ENCODE assay signal across 9 mouse cellular contexts in the genomic region with DNA sequence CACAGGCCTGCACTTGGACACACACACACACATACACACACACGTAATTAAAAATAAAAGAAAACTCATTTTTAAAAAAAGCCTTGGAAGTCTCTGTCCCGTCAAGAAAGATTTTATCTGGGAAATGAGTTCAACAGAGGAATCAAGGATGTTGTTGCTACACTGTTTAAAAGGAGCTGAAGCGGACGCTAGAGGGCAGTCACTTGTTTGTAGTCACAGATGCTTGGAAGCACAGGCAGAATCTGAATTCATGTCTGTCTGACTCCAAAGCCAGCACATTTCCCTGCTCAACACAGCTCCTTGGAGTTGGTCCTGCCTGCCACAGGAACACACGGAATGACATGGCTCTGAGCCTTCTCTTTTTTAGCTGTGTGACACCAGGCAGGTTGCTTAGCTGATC. TPM values are rescaled to one million over a fixed set of nuclear protein-coding genes. Genes with fewer than 3 reads are reported as not detected.
DNase-seq lines count a peak whose midpoint lies in the region; ATAC-seq and TF ChIP-seq lines count a peak whose summit lies in the region.
"Had no signal": no experiment of that assay in that cellular context is flagged by ENCODE, and none has a peak within 500 bp of the region (broad histone marks: within the 10 kb centered on the region; RNA-seq: fewer than 3 reads in every experiment).

No protein-coding gene starts in this region.

- in situ Hi-C loops in CH12.LX (cut with MboI; ENCODE audit: low pct_ligation_motif_present, low pct_unique_long_range_greater_than_20kb, low sequenced_read_pairs) = loop anchor here (5.0 kb wide), 1 partner anchor 36 kb away; no protein-coding TSS in a partner anchor

- H3K9me3 ChIP-seq in forebrain, embryonic 14.5 days (replicated peaks; ENCODE audit: control insufficient read depth, low read length) = no peaks in the 10 kb centered on the region
- H3K9me3 ChIP-seq in forebrain, embryonic 12.5 days = no peaks in the 10 kb centered on the region
- no peaks in the 10 kb centered on the region for H3K9me3 ChIP-seq in limb, embryonic 14.5 days (ENCODE audit: control insufficient read depth, low read length)
- no peaks in the 10 kb centered on the region for H3K9me3 ChIP-seq in limb, embryonic 10.5 days (replicated peaks)
- peaks cover 3% of the 10 kb centered on the region for H3K9me3 ChIP-seq in CH12.LX (replicated peaks; ENCODE audit: low read length)
- no peaks in the 10 kb centered on the region for H3K9me3 ChIP-seq in heart, embryonic 10.5 days
- H3K9me3 ChIP-seq: embryonic facial prominence, embryonic 12.5 days had no signal

- no peaks in the 10 kb centered on the region for H3K27me3 ChIP-seq in forebrain, embryonic 14.5 days (replicated peaks; ENCODE audit: control insufficient read depth, insufficient read depth, low read length)
- H3K27me3 ChIP-seq in forebrain, embryonic 12.5 days = no peaks in the 10 kb centered on the region; the same call in 1 of the 2 replicates
- no peaks in the 10 kb centered on the region for H3K27me3 ChIP-seq in limb, embryonic 14.5 days (ENCODE audit: control insufficient read depth, insufficient read depth, low read length)
- H3K27me3 ChIP-seq in limb, embryonic 10.5 days (ENCODE audit: low read depth, poor library complexity, severe bottlenecking) = no peaks in the 10 kb centered on the region
- peaks cover 84% of the 10 kb centered on the region for H3K27me3 ChIP-seq in CH12.LX (replicated peaks)
- peaks cover 55% of the 10 kb centered on the region for H3K27me3 ChIP-seq in heart, embryonic 10.5 days (ENCODE audit: insufficient read depth, poor library complexity, severe bottlenecking)
- H3K27me3 ChIP-seq: embryonic facial prominence, embryonic 12.5 days had no signal

- no peak for TF ChIP-seq EP300 in CH12.LX (IDR thresholded peaks at IDR 0.05; ENCODE audit: low read length)

- dilution Hi-C loops in CH12.LX (cut with MboI; ENCODE audit: extremely low pct_ligation_motif_present, extremely low pct_unique_long_range_greater_than_20kb, low sequenced_read_pairs) = no loop called here

- TF ChIP-seq POLR2A in limb, embryonic 14.5 days (IDR thresholded peaks at IDR 0.05; ENCODE audit: borderline replicate concordance, extremely low read depth, insufficient read depth, insufficient read length) = no peak
- no peak for TF ChIP-seq POLR2A in CH12.LX (IDR thresholded peaks at IDR 0.05; ENCODE audit: low read depth, low read length)

- H3K4me1 ChIP-seq in forebrain, embryonic 14.5 days (ENCODE audit: control insufficient read depth, insufficient read depth, low read length) = no peaks in the 10 kb centered on the region
- no peaks in the 10 kb centered on the region for H3K4me1 ChIP-seq in forebrain, embryonic 12.5 days
- H3K4me1 ChIP-seq in limb, embryonic 14.5 days (ENCODE audit: control insufficient read depth, insufficient read depth, low read length) = no peaks in the 10 kb centered on the region
- peaks cover 3% of the 10 kb centered on the region; the same call in 1 of the 2 replicates for H3K4me1 ChIP-seq in limb, embryonic 10.5 days
- 0 out of 4 replicates have a peak, but pooled peaks cover 0 to 3% of the 10 kb centered on the region in 2 experiments for H3K4me1 ChIP-seq in CH12.LX (ENCODE audit: control insufficient read depth in 1 of 2, insufficient read depth in 2 of 2)
- H3K4me1 ChIP-seq in heart, embryonic 10.5 days = no peaks in the 10 kb centered on the region
- H3K4me1 ChIP-seq: embryonic facial prominence, embryonic 12.5 days had no signal

- H3K9ac ChIP-seq in forebrain, embryonic 14.5 days (ENCODE audit: low read length) = no peak overlapping the region
- no peak overlapping the region for H3K9ac ChIP-seq in forebrain, embryonic 12.5 days
- no peak overlapping the region for H3K9ac ChIP-seq in limb, embryonic 14.5 days (ENCODE audit: low read depth, low read length, severe bottlenecking)
- H3K9ac ChIP-seq in CH12.LX (ENCODE audit: insufficient read depth, low read depth) = no peak overlapping the region
- H3K9ac ChIP-seq: embryonic facial prominence, embryonic 12.5 days had no signal

- TF ChIP-seq CTCF in CH12.LX (conservative IDR thresholded peaks at IDR 0.05 in 1 of 2, IDR thresholded peaks at IDR 0.05 in 1 of 2; ENCODE audit: low read depth in 2 of 2, low read length in 2 of 2) = peak; percentile 6 to 66; a peak in 2 of 4 replicates

- no peak overlapping the region for H3K27ac ChIP-seq in forebrain, embryonic 14.5 days (ENCODE audit: low read depth, low read length)
- no peak overlapping the region for H3K27ac ChIP-seq in forebrain, embryonic 12.5 days
- no peak overlapping the region for H3K27ac ChIP-seq in limb, embryonic 14.5 days (replicated peaks; ENCODE audit: low read depth, low read length)
- no peak overlapping the region for H3K27ac ChIP-seq in limb, embryonic 10.5 days
- no peak overlapping the region for H3K27ac ChIP-seq in CH12.LX (ENCODE audit: insufficient read depth, low read depth)
- H3K27ac ChIP-seq in heart, embryonic 10.5 days = no peak overlapping the region
- H3K27ac ChIP-seq: embryonic facial prominence, embryonic 12.5 days had no signal

- no peaks in the 10 kb centered on the region for H3K36me3 ChIP-seq in forebrain, embryonic 14.5 days (ENCODE audit: control insufficient read depth, insufficient read depth, low read length)
- H3K36me3 ChIP-seq in forebrain, embryonic 12.5 days (replicated peaks) = no peaks in the 10 kb centered on the region
- H3K36me3 ChIP-seq in limb, embryonic 14.5 days (ENCODE audit: control insufficient read depth, insufficient read depth, low read length) = no peaks in the 10 kb centered on the region
- no peaks in the 10 kb centered on the region for H3K36me3 ChIP-seq in limb, embryonic 10.5 days
- no peaks in the 10 kb centered on the region for H3K36me3 ChIP-seq in CH12.LX (replicated peaks in 1 of 2; ENCODE audit: control insufficient read depth in 1 of 2, insufficient read depth in 1 of 2, low read length in 1 of 2)
- H3K36me3 ChIP-seq in heart, embryonic 10.5 days = no peaks in the 10 kb centered on the region
- H3K36me3 ChIP-seq: embryonic facial prominence, embryonic 12.5 days had no signal

- no peak overlapping the region for H3K4me3 ChIP-seq in forebrain, embryonic 14.5 days (ENCODE audit: low read depth, low read length)
- no peak overlapping the region for H3K4me3 ChIP-seq in forebrain, embryonic 12.5 days (replicated peaks)
- H3K4me3 ChIP-seq in limb, embryonic 14.5 days (replicated peaks; ENCODE audit: low read length) = no peak overlapping the region
- H3K4me3 ChIP-seq in limb, embryonic 10.5 days = no peak overlapping the region
- H3K4me3 ChIP-seq in CH12.LX (replicated peaks in 1 of 3; ENCODE audit: low read depth in 2 of 3, low read length in 2 of 3, poor library complexity in 1 of 3) = no peak overlapping the region
- no peak overlapping the region for H3K4me3 ChIP-seq in heart, embryonic 10.5 days
- H3K4me3 ChIP-seq: embryonic facial prominence, embryonic 12.5 days had no signal

- no peaks in the 10 kb centered on the region for H3K79me2 ChIP-seq in CH12.LX (replicated peaks; ENCODE audit: control insufficient read depth, extremely low read depth, insufficient read depth, poor library complexity, severe bottlenecking)

- ATAC-seq in forebrain, embryonic 14.5 days = no peak
- ATAC-seq in forebrain, embryonic 12.5 days (ENCODE audit: low FRiP score) = no peak; the same call in 1 of the 2 replicates
- no peak for ATAC-seq in limb, embryonic 14.5 days (ENCODE audit: low FRiP score, low read depth)

- 17% methylated on average over 5 of the region's 5 CpGs for WGBS in forebrain, embryonic 14.5 days
- WGBS in forebrain, embryonic 12.5 days = 29% methylated on average over 5 of the region's 5 CpGs
- WGBS in limb, embryonic 14.5 days = 22% methylated on average over 5 of the region's 5 CpGs
- 21% methylated on average over 5 of the region's 5 CpGs for WGBS in limb, embryonic 10.5 days
- 17% methylated on average over 5 of the region's 5 CpGs for WGBS in heart, embryonic 10.5 days

- DNase-seq in forebrain, embryonic 14.5 days (ENCODE audit: low spot score) = peak; percentile 62
- peak; percentile 25 for DNase-seq in limb, embryonic 14.5 days (ENCODE audit: low spot score)
- DNase-seq in limb, embryonic 10.5 days (ENCODE audit: low spot score) = no peak
- DNase-seq in CH12.LX (ENCODE audit: extremely low read depth) = peak; percentile 26
- DNase-seq in cerebellum, postnatal 25 days = peak; percentile 33 to 61
- DNase-seq in gastrocnemius, adult 18-20 months (ENCODE audit: low spot score) = no peak
- DNase-seq in heart, embryonic 10.5 days (ENCODE audit: low spot score) = no peak

- TF ChIP-seq RAD21 in CH12.LX (IDR thresholded peaks at IDR 0.05; ENCODE audit: low read depth, low read length) = peak; percentile 41

- no peak overlapping the region for H3K4me2 ChIP-seq in forebrain, embryonic 14.5 days (ENCODE audit: low read length)
- H3K4me2 ChIP-seq in forebrain, embryonic 12.5 days = no peak overlapping the region
- H3K4me2 ChIP-seq in limb, embryonic 14.5 days (replicated peaks; ENCODE audit: low read depth, low read length, severe bottlenecking) = no peak overlapping the region
- no peak overlapping the region for H3K4me2 ChIP-seq in CH12.LX (ENCODE audit: insufficient read depth, low read depth, poor library complexity, severe bottlenecking)
- H3K4me2 ChIP-seq: embryonic facial prominence, embryonic 12.5 days had no signal

RNA-seq across cellular contexts. Expression of gene C1qb, which starts 7.4 kb away (rescaled TPM):
- 45.2 and 45.8 TPM in 2 replicates for polyA plus RNA-seq in forebrain, embryonic 14.5 days (2014; fragmentation: Nextera tagmentation; extraction: Ambion mirVana)
- polyA plus RNA-seq in forebrain, embryonic 12.5 days (2016; fragmentation: Nextera tagmentation; extraction: Ambion mirVana) = 16.0 and 18.8 TPM in 2 replicates
- 56.2 and 66.4 TPM in 2 replicates for polyA plus RNA-seq in limb, embryonic 14.5 days (2012; rRNA removed)
- polyA plus RNA-seq in limb, embryonic 14.5 days (2014; fragmentation: Nextera tagmentation; extraction: Ambion mirVana) = 81.2 and 81.8 TPM in 2 replicates
- polyA plus RNA-seq in limb, embryonic 10.5 days (2016; fragmentation: Nextera tagmentation; extraction: Ambion mirVana) = 10.6 TPM in 2 replicates
- total RNA-seq in CH12.LX (2012; rRNA removed) (not detected in 2 replicates), CH12.LX (2014; rRNA removed) (not detected in 2 replicates)
- polyA plus RNA-seq in CH12.LX (2012; ENCODE audit: insufficient read length, low read depth) = not detected in 2 replicates
- total RNA-seq in gastrocnemius, adult 18-20 months (2021) = 10 to 100 TPM in 1 of 2 experiments, 1 to 10 TPM in 1; 8.5 to 13.1 TPM
- polyA plus RNA-seq in heart, embryonic 10.5 days (2016; fragmentation: Nextera tagmentation; extraction: Ambion mirVana) = 4.5 and 13.4 TPM in 2 replicates

RNA-seq across cellular contexts. Expression of gene C1qc, which starts 14.3 kb away (rescaled TPM):
- polyA plus RNA-seq in forebrain, embryonic 14.5 days (2014; fragmentation: Nextera tagmentation; extraction: Ambion mirVana) = 22.3 and 25.6 TPM in 2 replicates
- polyA plus RNA-seq in forebrain, embryonic 12.5 days (2016; fragmentation: Nextera tagmentation; extraction: Ambion mirVana) = 9.5 and 10.2 TPM in 2 replicates
- 36.7 and 44.6 TPM in 2 replicates for polyA plus RNA-seq in limb, embryonic 14.5 days (2012; rRNA removed)
- 40.5 and 43.2 TPM in 2 replicates for polyA plus RNA-seq in limb, embryonic 14.5 days (2014; fragmentation: Nextera tagmentation; extraction: Ambion mirVana)
- polyA plus RNA-seq in limb, embryonic 10.5 days (2016; fragmentation: Nextera tagmentation; extraction: Ambion mirVana) = 2.8 and 5.9 TPM in 2 replicates
- not detected in 2 replicates for total RNA-seq in CH12.LX (2012; rRNA removed)
- total RNA-seq in CH12.LX (2014; rRNA removed) = not detected in 2 replicates
- polyA plus RNA-seq in CH12.LX (2012; ENCODE audit: insufficient read length, low read depth) = not detected in 2 replicates
- 10 to 100 TPM in 1 of 2 experiments, 1 to 10 TPM in 1; 7.9 to 15.8 TPM for total RNA-seq in gastrocnemius, adult 18-20 months (2021)
- 1.3 and 4.7 TPM in 2 replicates for polyA plus RNA-seq in heart, embryonic 10.5 days (2016; fragmentation: Nextera tagmentation; extraction: Ambion mirVana)

RNA-seq across cellular contexts. Expression of gene C1qa, which starts 20.0 kb away (rescaled TPM):
- polyA plus RNA-seq in forebrain, embryonic 14.5 days (2014; fragmentation: Nextera tagmentation; extraction: Ambion mirVana) = 24.3 and 28.1 TPM in 2 replicates
- polyA plus RNA-seq in forebrain, embryonic 12.5 days (2016; fragmentation: Nextera tagmentation; extraction: Ambion mirVana) = 10.0 and 12.0 TPM in 2 replicates
- 27.9 and 34.9 TPM in 2 replicates for polyA plus RNA-seq in limb, embryonic 14.5 days (2012; rRNA removed)
- 40.1 and 46.2 TPM in 2 replicates for polyA plus RNA-seq in limb, embryonic 14.5 days (2014; fragmentation: Nextera tagmentation; extraction: Ambion mirVana)
- 2.4 and 3.8 TPM in 2 replicates for polyA plus RNA-seq in limb, embryonic 10.5 days (2016; fragmentation: Nextera tagmentation; extraction: Ambion mirVana)
- total RNA-seq in CH12.LX (2012; rRNA removed) (not detected in 2 replicates), CH12.LX (2014; rRNA removed) (not detected in 2 replicates)
- not detected in 2 replicates for polyA plus RNA-seq in CH12.LX (2012; ENCODE audit: insufficient read length, low read depth)
- total RNA-seq in gastrocnemius, adult 18-20 months (2021) = 10 to 100 TPM in 1 of 2 experiments, 1 to 10 TPM in 1; 8.7 to 15.2 TPM
- 1.3 and 4.2 TPM in 2 replicates for polyA plus RNA-seq in heart, embryonic 10.5 days (2016; fragmentation: Nextera tagmentation; extraction: Ambion mirVana)

RNA-seq across cellular contexts. Expression of gene Ephb2, which starts 42.8 kb away (rescaled TPM):
- polyA plus RNA-seq in forebrain, embryonic 14.5 days (2014; fragmentation: Nextera tagmentation; extraction: Ambion mirVana) = 9.3 and 9.6 TPM in 2 replicates
- 20.3 and 30.2 TPM in 2 replicates for polyA plus RNA-seq in forebrain, embryonic 12.5 days (2016; fragmentation: Nextera tagmentation; extraction: Ambion mirVana)
- polyA plus RNA-seq in limb, embryonic 14.5 days (2012; rRNA removed) = 45.2 and 70.7 TPM in 2 replicates
- polyA plus RNA-seq in limb, embryonic 14.5 days (2014; fragmentation: Nextera tagmentation; extraction: Ambion mirVana) = 17.9 and 19.4 TPM in 2 replicates
- 9.6 and 10.8 TPM in 2 replicates for polyA plus RNA-seq in limb, embryonic 10.5 days (2016; fragmentation: Nextera tagmentation; extraction: Ambion mirVana)
- 0.04 and 0.08 TPM in 2 replicates for total RNA-seq in CH12.LX (2012; rRNA removed)
- not detected in 2 replicates for total RNA-seq in CH12.LX (2014; rRNA removed)
- polyA plus RNA-seq in CH12.LX (2012; ENCODE audit: insufficient read length, low read depth) = 0.14 TPM in 1 of 2 replicates, not detected in the other
- total RNA-seq in gastrocnemius, adult 18-20 months (2021) = under 1 TPM; 0.53 to 0.74 TPM
- polyA plus RNA-seq in heart, embryonic 10.5 days (2016; fragmentation: Nextera tagmentation; extraction: Ambion mirVana) = 2.6 and 4.2 TPM in 2 replicates

Comparison
In these comparisons a context has a peak if more than half of its experiments do, and no peak if none do; other contexts are left out.
1. DNase-seq: peak in forebrain, embryonic 14.5 days (single experiment), limb, embryonic 14.5 days (single experiment), CH12.LX (single experiment) and cerebellum, postnatal 25 days (2 of 2); none in limb, embryonic 10.5 days (single experiment), gastrocnemius, adult 18-20 months (single experiment) and heart, embryonic 10.5 days (single experiment).